Mouse (Mus musculus): ENCODE results near the gene Tbc1d32.

DNA sequence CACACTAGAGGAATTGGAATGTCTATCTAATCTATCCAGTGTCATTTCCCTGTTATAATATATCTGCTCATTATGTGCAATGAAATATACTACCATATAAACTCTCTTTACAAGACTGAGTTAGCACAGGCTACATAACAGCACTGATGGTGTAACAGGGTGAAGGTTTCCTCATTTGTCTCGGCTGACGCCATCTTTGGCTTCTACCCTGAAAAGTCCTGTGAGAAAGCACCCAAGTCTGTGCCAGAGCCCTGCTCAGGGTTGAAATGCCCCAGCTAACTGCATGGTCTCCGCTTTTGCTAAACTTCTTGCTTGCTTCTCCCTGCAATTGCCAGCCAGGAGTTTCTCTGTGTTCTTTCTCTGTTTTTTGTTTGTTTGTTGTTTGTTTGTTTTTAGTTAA, 129.4 kb downstream of the Tbc1d32 start:
- TF ChIP-seq POLR2A (IDR thresholded peaks at IDR 0.05; ENCODE audit: control insufficient read depth in 1 of 2, insufficient read depth in 1 of 2, low read depth in 1 of 2, low read length in 2 of 2, poor library complexity in 1 of 2) (no peak), MAX (IDR thresholded peaks at IDR 0.05; ENCODE audit: low read length) (no peak), CHD2 (IDR thresholded peaks at IDR 0.05; ENCODE audit: low read length) (no peak), MEF2A (IDR thresholded peaks at IDR 0.05; ENCODE audit: extremely low read depth, insufficient replicate concordance, low read depth, low read length, poor library complexity, severe bottlenecking) (no peak), UBTF (IDR thresholded peaks at IDR 0.05; ENCODE audit: borderline replicate concordance, insufficient read depth, low read depth, low read length) (no peak), POLR2AphosphoS2 (IDR thresholded peaks at IDR 0.05; ENCODE audit: low read length) (no peak), TCF12 (IDR thresholded peaks at IDR 0.05; ENCODE audit: low read depth, low read length) (no peak), CTCF (IDR thresholded peaks at IDR 0.05 in 2 of 3, conservative IDR thresholded peaks at IDR 0.05 in 1 of 3; ENCODE audit: control insufficient read depth in 1 of 3, insufficient read depth in 1 of 3, low read depth in 2 of 3, low read length in 3 of 3, poor library complexity in 1 of 3, severe bottlenecking in 1 of 3) (no peak), MYB (IDR thresholded peaks at IDR 0.05; ENCODE audit: low read depth, low read length) (no peak), EP300 (IDR thresholded peaks at IDR 0.05; ENCODE audit: low read depth in 1 of 2, low read length in 2 of 2) (no peak), KAT2A (conservative IDR thresholded peaks at IDR 0.05; ENCODE audit: low read depth, low read length) (no peak), GABPA (IDR thresholded peaks at IDR 0.05; ENCODE audit: low read depth, low read length) (no peak), ETS1 (IDR thresholded peaks at IDR 0.05; ENCODE audit: low read depth, low read length) (no peak)

Measured in MEL (cell line).